Mouse (Mus musculus): ENCODE data around the gene Rassf2.

DNA sequence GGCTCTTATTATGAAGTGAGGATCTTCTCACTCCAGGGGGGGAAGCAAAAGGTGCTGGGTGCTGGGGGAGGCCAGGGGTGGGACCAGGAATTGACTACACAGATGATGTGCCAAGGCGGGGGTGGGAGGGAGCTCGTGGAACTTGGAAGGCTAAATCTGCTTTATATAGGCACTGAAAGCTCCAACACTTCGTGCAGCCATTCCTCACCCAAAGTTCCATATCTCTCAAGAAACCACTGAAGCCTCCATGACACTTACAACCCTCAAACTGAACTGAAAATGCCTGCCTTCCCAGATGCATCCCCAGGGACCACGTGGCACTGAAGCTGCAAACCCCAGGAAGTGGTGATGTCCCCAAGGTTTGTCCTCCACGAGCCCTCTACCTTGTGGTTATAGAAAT, 26.1 kb downstream of the Rassf2 start:
- TF ChIP-seq GATA1 (IDR thresholded peaks at IDR 0.05; ENCODE audit: low read length) (no peak), TAL1 (IDR thresholded peaks at IDR 0.05; ENCODE audit: low read length) (no peak)

Data from erythroblast, embryonic 14.5 days (primary cell).